Mouse (Mus musculus) Muller cell, postnatal 12 days (primary cell): ENCODE data around the gene Eln.

Experiments used
- DNase-seq: peaks from one replicate; pipeline ENCODE4 v3.0.0-alpha.2; 2015; ENCODE audit errors: inconsistent ontology term

Gene Eln

GRCm38 (mm10) chr5:134684398-134684797 lies 62.7 kb downstream of the Eln start:
- DNase-seq: no peak

GRCm38 (mm10) chr5:134683813-134684212 lies 63.3 kb downstream of the Eln start:
- no peak for DNase-seq

- DNase-seq: no peak
Measured at GRCm38 (mm10) chr5:134680238-134680637, 66.9 kb downstream of the Eln start.

GRCm38 (mm10) chr5:134678827-134679546 lies 68.1 kb downstream of the Eln start:
- DNase-seq: no peak

GRCm38 (mm10) chr5:134678031-134678430 lies 69.1 kb downstream of the Eln start:
- no peak for DNase-seq

- no peak for DNase-seq
Measured at GRCm38 (mm10) chr5:134677491-134677890, 69.6 kb downstream of the Eln start.

- DNase-seq: peak; percentile 82
Measured at GRCm38 (mm10) chr5:134675956-134676759, 71.0 kb downstream of the Eln start.

- DNase-seq: no peak
Measured at GRCm38 (mm10) chr5:134674977-134675376, 72.1 kb downstream of the Eln start.

GRCm38 (mm10) chr5:134672611-134673010 lies 74.5 kb downstream of the Eln start:
- DNase-seq: no peak

- DNase-seq: no peak
Measured at GRCm38 (mm10) chr5:134672198-134672516, 75.0 kb downstream of the Eln start.

- DNase-seq: no peak
Measured at GRCm38 (mm10) chr5:134671335-134672197, 75.6 kb downstream of the Eln start.

- DNase-seq: no peak
Measured at GRCm38 (mm10) chr5:134669001-134669708, 78.0 kb downstream of the Eln start.

- DNase-seq: no peak
Measured at GRCm38 (mm10) chr5:134668495-134668894, 78.6 kb downstream of the Eln start.

GRCm38 (mm10) chr5:134656708-134657107 lies 90.4 kb downstream of the Eln start:
- no peak for DNase-seq
